Mouse (Mus musculus) skeletal muscle tissue, adult 2 months (tissue): ENCODE results near the gene Nfkb1.

ENCODE experiments used
- DNase-seq: peaks from one replicate; pipeline ENCODE4 v3.0.0-alpha.2; 2012; ENCODE audit warnings: low read depth, low spot score

The Nfkb1 gene

DNA sequence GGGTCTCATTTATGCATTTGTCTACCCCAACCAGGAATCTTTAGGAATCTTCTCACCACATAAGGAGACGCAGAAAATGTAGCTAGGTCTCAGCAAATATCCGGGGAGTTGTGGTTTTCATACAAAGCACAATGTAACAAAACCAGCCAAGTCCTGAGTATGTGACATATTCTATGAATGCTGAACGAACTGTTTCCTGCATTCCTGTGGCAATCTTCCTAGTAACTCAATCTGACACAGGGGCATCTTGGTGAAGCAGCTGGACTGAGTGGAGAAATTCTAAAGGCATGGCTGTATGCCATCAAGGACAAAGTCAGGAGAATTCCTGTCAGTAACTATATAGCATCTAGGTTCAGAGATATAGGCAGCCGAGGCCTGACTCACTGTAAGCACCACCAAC is 20.5 kb downstream of the Nfkb1 start:
- no peak for DNase-seq

DNA sequence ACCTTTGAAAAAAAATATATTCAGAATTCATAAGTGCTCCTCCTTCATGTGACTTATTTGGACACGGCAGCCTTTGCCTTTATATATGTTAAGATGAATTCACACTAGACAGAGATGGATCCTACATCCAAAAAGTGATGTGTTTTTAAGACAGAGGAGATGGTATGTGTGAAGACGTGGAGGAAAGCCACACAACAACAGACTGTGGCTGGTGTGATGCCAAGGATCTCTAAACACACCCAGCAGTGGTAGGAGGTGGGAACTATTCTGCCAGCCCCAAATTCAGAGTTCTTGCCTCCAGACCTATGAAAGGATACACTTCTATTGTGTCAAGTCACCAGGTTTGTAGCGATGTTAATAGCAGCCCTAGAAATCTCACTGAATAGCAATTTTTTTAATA is 24.3 kb downstream of the Nfkb1 start:
- DNase-seq, result no peak

DNA sequence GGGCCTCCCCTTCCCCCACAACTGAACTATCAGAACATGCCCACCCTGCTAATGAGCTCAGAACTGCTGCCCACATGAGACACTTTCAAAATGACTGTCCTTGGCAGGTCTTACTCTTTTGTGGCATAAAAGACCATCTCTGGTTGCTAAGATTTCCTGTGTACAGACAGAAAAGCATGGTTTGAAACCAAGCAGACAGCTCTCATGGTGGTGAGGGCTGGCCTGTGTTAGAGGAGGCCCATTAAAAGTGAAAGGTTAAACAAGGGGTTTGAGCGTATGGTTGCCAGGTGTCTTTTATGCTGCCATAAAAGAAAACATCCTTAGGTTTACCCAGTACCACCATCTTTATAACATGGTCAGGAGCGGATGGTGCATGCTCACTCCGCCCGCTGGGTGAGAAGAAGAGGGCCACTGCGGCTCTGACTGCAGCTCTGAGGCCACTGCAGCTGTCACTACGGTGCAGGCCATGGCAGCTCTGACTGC is 25.5 kb downstream of the Nfkb1 start:
- DNase-seq, result no peak

DNA sequence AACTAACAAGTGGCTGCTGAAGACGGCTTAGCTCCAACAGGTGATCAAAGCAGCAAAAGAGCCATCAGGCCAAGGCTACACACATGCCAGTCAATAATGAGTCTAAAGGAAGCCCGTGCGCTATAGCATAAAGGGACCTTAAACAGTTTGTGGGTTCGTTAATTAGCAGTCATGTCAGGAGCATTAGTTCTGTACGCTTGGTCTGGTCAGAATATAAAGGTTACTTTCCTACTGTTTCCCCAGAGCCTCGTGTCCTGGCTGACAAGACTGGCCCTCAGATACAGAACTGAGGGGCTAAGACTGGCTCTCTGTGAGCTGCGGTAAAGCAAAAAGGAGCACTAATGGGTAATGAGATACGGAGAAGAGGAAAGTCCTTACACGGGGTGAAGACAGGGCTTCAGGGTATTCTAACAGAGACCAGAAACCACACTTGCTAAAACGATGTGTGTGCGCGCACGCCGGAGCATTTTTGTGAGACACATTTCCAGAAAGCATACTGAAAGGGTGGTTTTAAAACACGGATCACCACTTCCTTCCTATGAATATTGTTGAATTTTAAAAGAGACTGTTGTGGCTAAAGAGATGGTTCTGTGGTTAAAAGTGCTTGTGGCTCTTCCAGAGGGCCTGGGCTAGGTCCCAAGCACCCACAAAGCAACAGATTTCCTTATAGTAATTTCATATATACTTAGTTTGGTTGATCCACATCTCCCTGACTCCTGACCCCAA is 29.0 kb downstream of the Nfkb1 start:
- no peak for DNase-seq

DNA sequence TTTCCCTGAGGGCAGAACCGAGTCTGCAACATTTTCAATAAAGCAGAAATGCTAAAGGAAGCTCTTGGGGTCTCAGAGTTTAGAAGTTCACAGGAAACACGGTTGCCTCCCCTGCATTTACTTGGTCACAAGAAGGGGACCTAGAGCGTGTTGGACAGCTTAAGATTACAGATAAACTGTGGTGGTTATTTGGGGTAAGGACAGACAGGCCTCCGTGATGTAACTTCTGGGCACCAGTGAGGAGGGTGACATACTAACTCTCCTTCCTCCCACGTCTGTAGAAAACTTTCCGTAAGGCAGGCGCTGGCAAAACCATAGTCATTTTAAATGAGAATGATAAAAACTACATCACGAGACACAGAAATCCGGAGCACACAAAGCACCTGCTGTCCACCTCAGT is 29.6 kb downstream of the Nfkb1 start:
- DNase-seq, result no peak

DNA sequence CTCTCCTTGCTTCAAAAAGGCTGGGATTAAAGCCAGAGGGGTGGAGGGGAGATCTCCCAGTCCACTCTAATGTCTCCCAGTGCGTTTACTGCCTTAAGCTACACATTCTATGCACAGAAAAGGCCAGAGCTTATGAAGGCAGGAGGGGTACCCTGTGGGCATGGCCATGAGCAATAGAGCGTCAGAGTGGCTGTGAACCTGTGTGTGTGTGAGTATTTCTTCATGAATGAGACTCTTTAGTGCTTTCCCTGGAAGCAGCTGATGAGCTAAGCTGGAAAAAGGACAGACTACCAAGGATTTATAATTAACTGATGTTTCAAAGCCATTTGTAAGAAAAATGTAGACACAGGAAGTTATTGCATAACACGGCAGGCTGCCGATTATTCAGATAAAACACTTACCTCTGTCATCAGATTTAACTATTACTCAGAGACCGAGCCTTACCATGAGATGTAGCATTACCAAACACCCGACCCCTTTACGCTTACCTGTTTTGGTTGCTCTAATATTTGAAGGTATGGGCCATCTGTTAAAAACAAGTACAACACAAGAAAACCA is 32.7 kb downstream of the Nfkb1 start:
- no peak for DNase-seq

DNA sequence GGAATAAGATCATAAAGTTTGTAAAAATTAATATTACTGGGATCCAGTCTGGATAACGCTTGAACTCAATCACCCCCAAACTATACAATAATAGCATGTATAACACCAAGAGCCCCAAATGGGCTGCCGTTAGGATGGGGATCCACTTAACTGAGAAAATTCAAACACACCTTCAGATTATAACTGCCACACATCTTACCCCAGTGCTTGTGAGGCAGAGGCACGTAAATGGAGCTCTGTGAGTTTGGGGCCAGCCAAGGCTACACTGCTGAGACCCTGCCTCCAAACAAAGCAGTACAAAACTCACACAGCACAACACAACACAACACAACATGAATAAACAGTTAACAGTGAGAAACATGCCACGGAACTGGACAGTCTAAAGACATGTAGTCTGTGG is 35.2 kb downstream of the Nfkb1 start:
- no peak for DNase-seq

DNA sequence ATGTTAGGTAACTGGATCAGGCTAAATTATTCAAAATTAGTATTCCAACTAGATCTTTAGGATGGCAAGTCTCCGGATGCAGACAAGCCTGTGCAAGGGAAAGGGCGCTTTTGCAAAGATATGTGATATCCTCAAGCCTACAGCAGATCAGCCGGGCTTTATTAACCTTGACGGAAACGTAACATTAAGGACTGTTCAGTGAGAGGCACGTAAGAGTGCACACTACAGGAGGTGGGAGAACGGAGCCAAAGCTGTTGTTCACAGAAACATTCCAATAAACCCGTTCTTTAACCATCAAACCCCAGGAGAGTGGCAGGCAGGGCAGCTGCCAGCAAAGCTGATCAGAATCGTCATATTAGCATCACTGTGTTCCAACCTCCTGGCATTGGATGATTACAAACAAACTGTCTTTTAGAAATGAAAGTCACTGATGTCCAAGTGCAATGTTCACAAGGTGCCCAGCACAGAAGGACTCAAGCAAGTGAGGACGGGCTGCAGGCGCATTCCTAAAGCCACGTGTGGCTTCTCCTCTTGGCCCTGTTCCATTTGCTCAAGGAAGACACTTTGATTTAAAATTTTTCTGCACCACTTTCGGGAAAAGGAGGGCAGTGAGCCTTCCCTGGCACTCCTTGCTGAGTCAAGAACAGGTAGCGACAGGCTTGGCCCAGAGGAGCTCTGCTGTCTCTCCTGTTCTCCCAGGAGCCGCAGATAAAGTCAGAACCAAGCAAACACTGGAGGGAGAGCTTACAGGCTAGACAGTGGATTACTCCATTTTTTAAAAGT is 40.4 kb downstream of the Nfkb1 start:
- DNase-seq, result no peak

DNA sequence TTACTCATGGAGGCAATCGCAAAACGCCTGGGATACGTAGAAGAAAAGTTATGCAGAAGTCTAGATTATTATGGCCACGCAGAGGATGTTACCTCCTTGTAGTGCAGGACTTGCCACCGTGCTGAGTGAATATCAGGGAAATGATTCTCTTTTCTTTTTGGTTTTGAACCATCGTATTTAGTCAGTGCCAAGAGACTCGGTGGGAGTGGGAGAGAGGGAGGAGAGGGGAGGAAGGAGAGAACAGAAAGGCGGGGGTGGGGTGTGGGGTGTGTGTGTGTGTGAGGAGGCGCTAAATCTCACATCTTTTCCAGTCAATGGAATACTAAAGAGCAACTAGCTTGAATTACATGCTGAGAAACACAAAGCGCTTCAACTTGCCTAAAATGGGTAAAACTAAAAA is 41.5 kb downstream of the Nfkb1 start:
- DNase-seq, result no peak

DNA sequence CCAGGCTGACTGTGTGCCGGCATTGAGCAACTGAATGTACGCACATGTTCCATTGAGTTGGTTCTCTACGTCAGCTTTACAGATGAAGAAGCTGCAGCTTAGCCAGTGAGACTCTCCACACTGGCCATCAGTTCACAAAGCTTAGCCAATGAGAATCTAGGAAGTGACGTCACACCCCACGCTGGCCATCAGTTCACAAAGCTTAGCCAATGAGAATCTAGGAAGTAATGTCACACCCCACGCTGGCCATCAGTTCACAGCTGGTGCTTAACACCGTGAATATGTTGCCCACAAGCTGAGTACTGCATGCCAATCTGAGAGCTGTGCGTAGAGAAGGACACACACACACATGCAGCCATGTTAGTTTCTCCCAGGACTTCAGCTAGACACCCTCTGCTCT is 42.8 kb downstream of the Nfkb1 start:
- DNase-seq, result no peak

DNA sequence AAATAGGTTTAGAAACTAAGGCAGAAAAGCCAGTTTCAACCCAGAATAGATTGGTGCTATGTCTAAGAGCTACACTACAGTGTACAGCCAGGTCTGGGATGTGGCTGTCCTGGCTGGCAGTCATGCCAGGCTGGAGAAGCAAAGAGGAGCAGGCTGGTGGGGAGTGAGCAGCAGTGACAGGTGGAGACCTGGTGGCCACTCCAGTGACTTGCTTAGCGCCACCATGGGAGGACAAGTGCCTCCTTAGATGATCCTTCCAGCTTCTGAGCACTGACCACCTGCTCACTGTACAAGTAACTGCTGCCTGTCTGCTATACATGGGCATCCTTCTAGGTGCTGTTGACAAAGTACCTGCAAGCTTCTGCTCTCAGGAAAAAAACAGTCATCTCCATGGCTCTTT is 44.7 kb downstream of the Nfkb1 start:
- DNase-seq, result no peak

DNA sequence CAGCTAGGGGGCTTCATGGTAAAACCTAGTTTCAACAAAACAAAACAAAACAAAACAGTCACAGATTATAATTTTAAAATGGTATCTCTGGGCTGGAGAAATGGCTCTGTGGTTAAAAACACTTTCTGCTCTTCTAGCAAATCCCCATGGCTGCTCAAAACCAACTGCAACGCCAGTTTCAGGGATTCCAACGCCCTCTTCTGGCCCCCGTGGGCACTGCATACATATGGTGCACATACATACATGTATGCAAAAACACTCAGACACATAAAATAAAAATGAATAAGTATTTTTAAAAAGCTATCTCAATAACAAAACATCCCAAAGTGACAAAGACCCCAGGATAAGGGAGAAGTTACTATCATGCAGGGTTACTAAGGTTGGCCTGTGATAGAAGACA is 46.4 kb downstream of the Nfkb1 start:
- no peak for DNase-seq

DNA sequence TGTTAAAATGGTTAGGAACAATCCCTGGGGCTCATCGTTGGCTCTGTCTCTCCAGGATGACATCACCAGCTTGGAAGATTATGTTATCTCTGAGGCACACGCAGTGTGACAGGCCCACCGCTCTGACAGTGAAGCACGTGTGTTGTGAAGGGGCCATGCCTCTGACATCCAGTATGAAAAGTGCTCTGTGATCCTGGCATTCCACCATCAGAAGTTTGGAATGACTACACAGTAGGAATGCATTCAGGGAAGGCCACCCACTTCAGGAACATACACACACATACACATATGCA is 49.8 kb downstream of the Nfkb1 start:
- no peak for DNase-seq

DNA sequence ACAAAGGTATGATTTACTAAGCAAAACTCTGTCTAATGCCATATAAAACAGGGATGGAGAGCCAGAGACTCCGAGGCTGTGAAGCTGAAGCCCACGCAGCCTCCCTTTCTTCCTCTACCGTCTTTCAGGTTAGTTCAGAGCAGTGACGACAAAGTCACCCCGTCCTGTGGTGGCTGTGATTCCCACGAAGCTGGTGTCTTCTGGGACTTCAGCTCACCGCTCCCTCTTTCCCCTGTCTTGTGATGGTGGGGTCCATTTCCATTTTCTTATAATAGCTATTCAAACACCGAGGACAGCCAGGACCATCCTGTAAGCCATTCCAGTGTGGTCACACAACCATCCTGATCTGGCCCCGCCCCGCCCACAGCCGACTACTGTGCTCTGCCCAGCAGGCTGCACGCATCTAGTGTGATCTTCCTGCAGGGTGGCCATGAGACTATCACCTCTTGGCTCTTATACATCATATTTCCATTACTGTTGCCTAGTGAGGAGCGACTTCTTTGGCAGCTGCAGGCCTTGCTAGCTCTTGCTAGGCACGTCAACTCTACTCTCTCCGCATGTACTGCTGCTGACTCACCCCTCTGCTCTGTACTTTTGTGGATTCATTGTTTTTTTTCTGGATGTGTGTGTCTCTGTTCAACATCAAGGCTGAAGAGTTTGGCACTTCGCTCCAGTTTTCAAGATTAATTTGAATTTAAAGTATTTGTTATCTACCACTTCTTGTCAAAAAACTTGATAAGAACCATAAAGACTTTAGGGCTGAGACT is 50.3 kb downstream of the Nfkb1 start:
- DNase-seq, result no peak

DNA sequence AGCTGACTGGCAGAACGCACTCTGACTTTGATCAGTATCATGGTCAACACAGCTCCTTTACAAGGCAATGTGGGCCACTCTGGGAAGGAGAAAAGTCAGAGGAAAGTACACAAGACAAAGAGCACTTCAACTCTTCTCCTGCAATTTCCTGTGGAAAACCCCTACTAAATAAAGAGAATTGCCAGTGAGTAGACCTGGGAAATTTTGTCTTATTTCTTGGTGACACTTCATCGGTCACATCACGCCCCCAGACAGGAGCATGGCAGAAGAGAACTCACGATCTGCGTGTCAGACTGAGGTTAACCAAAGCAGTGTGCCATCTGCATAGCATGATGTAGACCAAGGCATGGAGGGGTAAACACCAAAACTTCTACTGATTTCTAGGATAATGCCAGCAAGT is 51.1 kb downstream of the Nfkb1 start:
- no peak for DNase-seq

DNA sequence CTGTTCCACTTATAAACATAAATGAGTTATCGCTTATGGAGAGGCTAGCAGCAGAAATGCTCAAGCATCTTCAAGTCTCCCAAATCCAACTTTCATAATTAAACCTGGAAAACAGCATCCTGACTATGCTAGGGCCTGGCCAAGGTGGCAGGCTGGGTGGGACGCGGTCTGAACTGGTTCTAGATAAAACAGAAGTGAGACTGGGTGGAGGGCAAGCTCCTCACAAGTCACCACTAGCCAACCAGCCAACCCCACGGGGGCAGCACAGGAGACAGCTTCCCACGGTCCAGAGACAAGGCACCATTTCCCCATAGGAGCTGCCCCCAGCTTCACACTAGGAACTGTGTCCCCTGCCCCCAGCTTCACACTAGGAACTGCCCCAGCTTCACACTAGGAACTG is 53.8 kb downstream of the Nfkb1 start:
- no peak for DNase-seq

DNA sequence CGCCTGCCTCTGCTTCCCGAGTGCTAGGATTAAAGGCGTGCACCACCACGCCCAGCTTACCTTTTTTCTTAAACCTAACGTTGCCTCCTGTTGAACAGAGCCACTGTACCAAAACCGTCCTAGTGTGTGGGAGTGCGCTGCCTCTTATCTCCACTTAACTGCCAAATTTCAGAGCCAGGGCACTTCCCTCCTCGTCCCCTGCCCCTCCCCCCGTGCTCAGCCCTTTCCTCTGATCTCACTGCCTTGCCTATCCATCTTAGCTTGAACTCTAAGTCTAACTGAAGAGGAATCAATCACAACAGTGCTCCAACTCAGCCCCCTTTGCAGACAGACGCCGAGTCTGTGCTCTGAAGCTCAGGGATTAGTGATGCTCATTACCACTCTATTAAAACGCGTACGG is 54.9 kb downstream of the Nfkb1 start:
- no peak for DNase-seq

DNA sequence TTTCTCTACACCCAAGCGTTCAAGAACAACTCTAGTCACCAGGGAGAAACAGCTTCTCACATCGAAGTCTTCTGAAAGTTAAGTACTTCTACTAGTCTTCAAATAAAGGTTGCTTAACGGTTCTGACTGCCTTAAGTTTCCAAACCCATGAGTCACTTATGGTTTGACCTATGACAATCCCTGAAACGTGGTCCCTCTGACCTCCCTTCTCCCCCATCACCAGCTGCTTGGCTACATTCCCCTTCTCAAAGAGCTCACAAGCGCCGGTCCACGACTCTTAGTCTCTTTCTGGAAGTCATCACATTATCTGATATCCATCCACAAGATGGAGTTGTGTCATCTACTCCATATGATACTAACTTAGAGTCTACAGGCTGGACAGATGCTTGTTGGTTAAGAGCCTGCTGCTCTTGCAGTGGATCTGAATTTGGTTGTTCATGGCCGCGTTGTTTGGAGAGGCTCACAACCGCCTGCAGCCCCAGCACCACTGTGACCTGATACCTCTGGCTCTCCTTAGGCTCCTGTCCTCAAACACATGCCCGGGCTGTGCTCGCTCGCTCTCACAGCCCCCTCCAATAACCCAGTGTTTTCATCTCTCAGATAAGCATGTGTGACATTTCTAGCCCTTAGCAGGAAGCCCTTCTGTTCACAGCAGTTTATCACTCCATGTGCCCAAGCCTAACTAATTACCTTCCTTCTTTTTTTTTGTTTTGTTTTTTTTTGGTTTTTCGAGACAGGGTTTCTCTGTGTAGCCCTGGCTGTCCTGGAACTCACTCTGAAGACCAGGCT is 55.5 kb downstream of the Nfkb1 start:
- no peak for DNase-seq

DNA sequence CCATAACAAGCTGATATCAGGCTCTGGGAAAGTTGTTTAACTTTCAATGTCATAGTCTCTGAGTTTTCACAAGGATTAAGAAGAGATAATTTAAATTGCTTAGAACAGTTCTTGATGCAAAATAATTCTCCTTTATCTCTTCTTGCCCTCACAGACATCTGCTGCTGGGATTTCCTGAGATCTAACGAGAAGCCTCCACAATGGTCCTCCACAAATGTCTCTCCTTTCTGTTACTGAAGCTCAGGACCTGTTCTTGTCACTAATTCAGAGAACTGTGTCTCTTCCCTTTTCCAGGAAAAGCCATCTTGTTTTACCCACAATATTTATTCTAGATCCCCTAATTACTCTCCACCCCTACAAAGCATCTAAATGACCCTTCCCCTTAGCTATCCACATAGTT is 56.3 kb downstream of the Nfkb1 start:
- DNase-seq, result no peak

DNA sequence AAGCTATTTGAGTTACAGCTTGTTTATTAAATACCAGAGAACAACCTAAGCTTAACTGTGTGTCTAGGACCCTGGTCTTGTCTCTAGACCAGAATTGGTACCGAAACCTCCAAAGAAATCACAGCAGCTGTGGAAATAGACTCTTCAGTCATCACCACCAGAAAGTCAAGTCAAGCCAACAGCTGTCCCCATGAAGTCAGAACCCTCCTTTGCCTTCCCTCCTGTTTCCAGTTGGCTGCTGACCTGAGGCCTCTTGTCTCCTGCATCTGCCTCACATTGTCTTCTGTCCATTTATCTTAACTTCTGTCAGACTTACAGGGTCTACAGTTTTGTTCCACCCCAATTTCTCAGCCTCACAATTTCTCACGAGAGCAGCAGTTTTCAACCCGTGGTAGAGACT is 57.1 kb downstream of the Nfkb1 start:
- DNase-seq, result no peak

DNA sequence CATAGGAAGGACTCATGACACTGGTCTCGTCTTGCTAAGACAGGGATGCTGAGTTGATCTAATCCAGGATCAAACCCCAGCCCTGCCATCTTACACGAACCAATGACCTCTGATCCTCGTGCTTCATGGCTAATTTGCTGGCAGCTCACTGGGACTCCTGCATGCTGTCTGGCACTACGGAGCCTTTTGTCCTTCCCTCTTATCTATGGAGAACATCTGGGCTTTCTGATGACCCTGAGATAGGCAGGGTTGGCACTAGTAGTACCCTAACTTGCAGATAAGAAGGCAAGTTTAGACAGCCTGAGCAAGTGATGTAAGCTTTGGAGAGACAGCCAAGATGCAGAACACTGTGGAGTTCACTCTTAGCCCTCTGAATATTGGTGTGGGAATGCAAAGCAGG is 59.5 kb downstream of the Nfkb1 start:
- DNase-seq, result no peak

DNA sequence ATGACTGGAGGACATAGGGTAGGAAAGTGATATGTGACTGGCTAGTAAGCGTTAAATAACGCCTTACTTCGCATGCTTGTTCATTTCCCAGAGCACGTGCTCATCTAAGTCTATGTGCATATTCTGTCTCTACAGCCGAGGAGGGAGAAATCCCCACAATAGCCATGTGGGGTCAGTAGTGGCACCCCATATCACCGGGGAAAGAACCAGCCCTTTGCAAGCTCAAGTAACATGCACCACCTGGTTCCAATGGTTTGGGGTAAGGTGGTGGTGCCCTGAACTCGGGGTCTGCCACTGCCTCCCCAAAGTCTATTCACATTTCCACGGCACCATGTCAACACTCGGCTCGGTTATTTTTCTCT is 60.3 kb downstream of the Nfkb1 start:
- no peak for DNase-seq
